Mouse (Mus musculus) thymus, adult 2 months (tissue): ENCODE results near the gene Rbm20. TPM values are rescaled to one million over a fixed set of nuclear protein-coding genes. Genes with fewer than 3 reads are reported as not detected.
"Not testable (repeated sequence)": the region's sequence is repeated elsewhere in the genome, so short reads cannot be mapped to it uniquely, and the experiment has no call there.

Source experiments
- DNase-seq: peaks from one replicate; pipeline ENCODE4 v3.0.0; 2021
- H3K27ac ChIP-seq: fragments of 200-500 bp; 2 replicates; pipeline ENCODE4 v1.5.1; 2012; ENCODE audit warnings: low read length, control low read depth; ENCODE audit not compliant: control insufficient read depth, insufficient read depth
- H3K27me3 ChIP-seq: fragments of 200-500 bp; 2 replicates; pipeline ENCODE4 v1.6.1; 2012; ENCODE audit warnings: mild to moderate bottlenecking, low read length, moderate library complexity, mixed read lengths; ENCODE audit not compliant: control insufficient read depth, insufficient read depth
- H3K36me3 ChIP-seq: fragments of 200-500 bp; 2 replicates; pipeline ENCODE4 v1.6.1; 2012; ENCODE audit warnings: mild to moderate bottlenecking, low read length, moderate library complexity; ENCODE audit not compliant: control insufficient read depth, insufficient read depth
- H3K4me1 ChIP-seq: fragments of 200-500 bp; replicated peaks from 2 replicates; pipeline ENCODE4 v1.6.1; 2012; ENCODE audit warnings: low read length; ENCODE audit not compliant: control insufficient read depth, insufficient read depth
- H3K4me3 ChIP-seq: fragments of 200-500 bp; 2 replicates; pipeline ENCODE4 v1.5.1; 2012; ENCODE audit warnings: mild to moderate bottlenecking, low read length, control low read depth, moderate library complexity; ENCODE audit not compliant: control insufficient read depth, insufficient read depth
- CTCF ChIP-seq: fragments of 200-500 bp; IDR thresholded peaks from 2 replicates; pipeline ENCODE4 v1.5.1; 2012; ENCODE audit warnings: mild to moderate bottlenecking, control low read depth, low read length, moderate library complexity, borderline replicate concordance; ENCODE audit not compliant: control insufficient read depth, poor library complexity, insufficient read depth; ENCODE audit errors: extremely low read depth
- POLR2A ChIP-seq: fragments of 200-500 bp; IDR thresholded peaks from 2 replicates; pipeline ENCODE4 v1.6.1; 2012; ENCODE audit warnings: mild to moderate bottlenecking, low read length, control low read depth, moderate library complexity; ENCODE audit not compliant: control insufficient read depth, poor library complexity, insufficient read depth; ENCODE audit errors: extremely low read depth
- WGBS: fragments of 180-500 bp; shearing (Covaris S2); methylation state at CpG from one replicate; pipeline ENCODE4 v1.1.7; 2018; 5-methylcytosine and 5-hydroxymethylcytosine counted together
- polyA plus RNA-seq: library from polyadenylated mRNA; depleted of rRNA; stranded (reverse); fragments of >200 nt; gene quantifications from 2 replicates; pipeline ENCODE4 v1.2.3, GENCODE M21; 2012

The Rbm20 gene
- polyA plus RNA-seq, 1 experiment: 9.8 TPM

- peaks cover 42% of the 10 kb centered on the region for H3K4me1 ChIP-seq
- 86% methylated on average over 3 of the region's 3 CpGs for WGBS
- DNase-seq: no peak
- no peak overlapping the region for H3K27ac ChIP-seq
- TF ChIP-seq POLR2A (no peak), CTCF (no peak)
- H3K36me3 ChIP-seq: no peaks in the 10 kb centered on the region
- no peaks in the 10 kb centered on the region for H3K27me3 ChIP-seq
- H3K4me3 ChIP-seq: no peak overlapping the region
Observed at GRCm38 (mm10) chr19:53805063-53805462, 128.0 kb downstream of the Rbm20 start.

DNA sequence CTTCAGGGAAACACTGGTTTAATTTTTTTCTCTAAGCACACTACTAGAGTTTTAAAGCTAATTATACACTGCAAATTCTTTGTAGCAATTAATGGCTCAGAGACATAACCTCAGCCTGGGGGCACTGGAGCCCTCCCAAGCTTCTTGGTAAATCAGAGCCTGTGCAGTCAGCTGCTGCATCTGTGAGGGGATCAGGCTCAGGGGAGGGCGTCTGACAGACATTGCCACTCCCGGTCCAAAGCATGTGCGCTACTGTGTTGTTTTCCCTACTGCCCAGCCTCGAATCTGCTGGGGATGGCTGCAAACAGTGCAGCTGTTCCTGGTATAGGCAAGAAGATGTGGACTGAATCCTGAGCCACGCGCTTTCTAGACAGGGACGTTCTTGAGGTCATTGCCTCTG is 129.0 kb downstream of the Rbm20 start:
- Histone ChIP-seq H3K27me3 (no peaks in the 10 kb centered on the region), H3K4me3 (no peak overlapping the region), H3K4me1 (peaks cover 42% of the 10 kb centered on the region), H3K27ac (no peak overlapping the region), H3K36me3 (no peaks in the 10 kb centered on the region)
- no peak for TF ChIP-seq CTCF
- TF ChIP-seq POLR2A: no peak
- WGBS: 84% methylated on average over 7 of the region's 7 CpGs
- no peak for DNase-seq

GRCm38 (mm10) chr19:53806526-53807275 is 129.6 kb downstream of the Rbm20 start:
- H3K4me3 ChIP-seq: not testable (repeated sequence)
- peak overlapping the region; percentile 52 for H3K27ac ChIP-seq

DNA sequence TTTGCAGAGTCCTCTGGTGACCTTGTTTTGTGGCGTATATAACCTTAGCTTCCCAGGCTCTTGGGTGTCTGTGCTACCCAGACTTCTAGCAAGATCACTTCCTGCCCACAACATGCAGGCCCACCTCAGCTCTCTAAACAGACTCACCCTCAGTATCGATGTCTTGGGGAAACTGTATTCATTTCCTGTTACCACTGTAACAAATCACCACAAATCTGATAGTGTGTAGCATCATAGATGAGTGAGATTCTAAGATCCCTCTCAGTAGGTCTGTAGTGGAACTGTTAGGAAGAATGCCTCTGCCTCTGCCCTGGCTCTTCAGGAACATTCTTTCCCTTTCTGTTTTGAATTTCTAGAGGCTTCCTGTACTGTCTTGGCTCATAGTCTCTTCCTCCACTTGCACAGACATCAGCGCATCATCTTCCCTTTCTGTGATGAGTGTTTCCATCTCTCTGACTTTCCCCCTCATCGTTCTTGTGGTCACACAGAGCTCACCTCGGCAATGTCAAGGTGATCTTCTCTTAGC is 130.2 kb downstream of the Rbm20 start:
- Histone ChIP-seq H3K4me3 (no peak overlapping the region), H3K27ac (peak overlapping the region; percentile 52), H3K4me1 (peaks cover 42% of the 10 kb centered on the region), H3K27me3 (no peaks in the 10 kb centered on the region), H3K36me3 (no peaks in the 10 kb centered on the region)
- no peak for TF ChIP-seq CTCF
- no peak for TF ChIP-seq POLR2A
- DNase-seq: peak; percentile 51
- 8% methylated on average over 5 of the region's 5 CpGs for WGBS

More at GRCm38 (mm10) chr19:53806526-53807275, 129.6 kb downstream of the Rbm20 start:
- not testable (repeated sequence) for H3K36me3 ChIP-seq, H3K27me3 ChIP-seq, DNase-seq
- peaks cover 42% of the 10 kb centered on the region for H3K4me1 ChIP-seq
- WGBS: 65% methylated on average over 6 of the region's 6 CpGs

DNA sequence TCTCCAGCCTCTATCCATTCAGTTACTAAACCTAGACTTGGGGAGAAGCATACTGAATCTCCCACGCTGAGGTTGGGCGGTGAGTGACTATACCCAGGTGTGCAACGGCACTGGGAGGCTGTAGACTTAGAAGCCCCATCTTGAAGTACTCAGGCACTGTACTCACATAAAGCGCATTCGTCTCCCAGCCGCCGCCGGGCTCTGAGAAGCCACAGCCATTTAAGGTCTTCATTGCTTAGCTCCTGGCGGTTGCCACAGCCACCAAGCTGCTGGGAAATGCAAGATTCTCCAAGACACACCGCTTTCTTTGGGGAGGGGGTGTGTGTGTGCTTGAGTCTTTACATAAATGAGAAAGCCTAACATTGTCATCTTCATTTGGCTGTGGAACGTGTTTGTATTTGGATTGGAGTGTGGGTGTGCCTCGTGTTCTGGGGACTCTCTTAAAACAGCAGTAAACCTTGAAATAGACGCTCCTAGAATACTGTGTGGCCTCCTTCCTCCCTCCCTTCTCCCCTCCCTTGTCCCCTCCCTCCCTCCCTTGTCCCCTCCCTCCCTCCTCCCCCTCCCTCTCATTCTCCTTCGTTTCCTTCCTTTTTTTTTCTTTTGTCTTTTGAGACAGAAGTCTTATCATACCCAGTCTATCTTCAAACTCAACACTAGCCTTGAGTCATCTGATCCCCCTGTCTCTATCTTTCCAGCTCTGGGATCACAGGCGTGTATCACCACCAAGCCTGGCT is 131.1 kb downstream of the Rbm20 start:
- Histone ChIP-seq H3K27me3 (no peaks in the 10 kb centered on the region), H3K36me3 (no peaks in the 10 kb centered on the region), H3K4me1 (peaks cover 42% of the 10 kb centered on the region), H3K27ac (peak overlapping the region; percentile 50; the same call in 1 of the 2 replicates), H3K4me3 (no peak overlapping the region)
- no peak for TF ChIP-seq CTCF
- DNase-seq: peak; percentile 21
- WGBS: 11% methylated on average over 15 of the region's 15 CpGs

DNA sequence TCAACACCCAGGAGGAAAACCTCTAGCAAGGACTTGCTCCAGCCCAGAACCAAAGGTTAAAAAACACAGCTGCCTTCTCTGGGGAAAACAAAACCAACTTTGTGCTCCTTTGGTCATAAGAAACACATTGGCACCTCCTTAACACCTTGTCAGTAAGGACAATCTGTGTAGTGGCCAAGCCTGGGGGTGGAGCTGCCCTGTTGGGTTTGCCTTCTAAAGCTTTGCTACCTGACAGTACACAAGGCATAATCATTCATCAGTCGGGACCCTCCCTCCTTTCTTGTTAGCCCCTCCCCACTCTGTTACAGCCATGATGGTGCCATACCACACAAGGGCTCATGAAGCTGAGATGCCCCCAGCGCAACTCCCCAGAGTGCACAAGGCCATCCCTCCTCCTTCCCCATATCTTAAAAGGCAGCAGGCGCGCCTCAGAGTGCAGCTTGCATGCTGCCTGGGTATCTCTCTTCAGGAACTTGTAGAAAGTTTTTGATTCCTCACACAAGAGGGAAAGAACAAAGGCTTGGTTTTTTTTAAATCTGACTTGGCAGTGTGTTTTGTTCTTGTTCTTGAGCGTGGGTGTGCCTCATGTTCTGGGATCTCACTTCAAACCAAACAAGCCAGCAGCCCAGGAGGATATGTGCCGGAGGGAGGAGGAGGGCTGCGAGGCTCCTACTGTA is 132.2 kb downstream of the Rbm20 start:
- H3K27me3 ChIP-seq: no peaks in the 10 kb centered on the region
- WGBS: 21% methylated on average over 7 of the region's 7 CpGs
- no peak overlapping the region for H3K4me3 ChIP-seq
- no peaks in the 10 kb centered on the region for H3K36me3 ChIP-seq
- no peak for TF ChIP-seq CTCF
- no peak for TF ChIP-seq POLR2A
- no peak for DNase-seq
- H3K27ac ChIP-seq: no peak overlapping the region
- peaks cover 38% of the 10 kb centered on the region for H3K4me1 ChIP-seq
